Mouse (Mus musculus) forebrain, embryonic 16.5 days (tissue): Measurements from ENCODE around the gene Tmem205. TPM values are rescaled to one million over a fixed set of nuclear protein-coding genes. Genes with fewer than 3 reads are reported as not detected.

ENCODE experiments used
- ATAC-seq: fragments of 200-750 bp; cut with Nextera tagmentation; 2 replicates; pipeline ENCODE4 v1.8.0; 2017; ENCODE audit warnings: mild to moderate bottlenecking, moderate library complexity
- H3K27ac ChIP-seq: fragments of 300-500 bp; sonication (generic); 2 replicates; pipeline ENCODE4 v1.5.1; 2014; ENCODE audit warnings: low read length, control low read depth
- H3K27me3 ChIP-seq: fragments of 300-500 bp; sonication (generic); replicated peaks from 2 replicates; pipeline ENCODE4 v1.6.1; 2014; ENCODE audit warnings: low read length; ENCODE audit not compliant: control insufficient read depth, insufficient read depth
- H3K36me3 ChIP-seq: fragments of 300-500 bp; sonication (generic); 2 replicates; pipeline ENCODE4 v1.6.1; 2014; ENCODE audit not compliant: control insufficient read depth, insufficient read depth
- H3K4me1 ChIP-seq: fragments of 300-500 bp; sonication (generic); replicated peaks from 2 replicates; pipeline ENCODE4 v1.6.1; 2014; ENCODE audit warnings: low read length; ENCODE audit not compliant: control insufficient read depth, insufficient read depth
- H3K4me2 ChIP-seq: fragments of 300-500 bp; sonication (generic); 2 replicates; pipeline ENCODE4 v1.6.1; 2014; ENCODE audit warnings: mild to moderate bottlenecking, low read length, control low read depth
- H3K4me3 ChIP-seq: fragments of 300-500 bp; sonication (generic); replicated peaks from 2 replicates; pipeline ENCODE4 v1.5.1; 2014; ENCODE audit warnings: mild to moderate bottlenecking, low read length, control low read depth
- H3K9ac ChIP-seq: fragments of 300-500 bp; sonication (generic); replicated peaks from 2 replicates; pipeline ENCODE4 v1.6.1; 2014; ENCODE audit warnings: low read depth, low read length, control low read depth
- H3K9me3 ChIP-seq: fragments of 300-500 bp; sonication (generic); 2 replicates; pipeline ENCODE4 v1.6.1; 2016; ENCODE audit warnings: low read length; ENCODE audit not compliant: control insufficient read depth
- WGBS: fragments of 180-500 bp; shearing (Covaris S2); extraction: QIAGEN DNeasy Blood & Tissue Kit; methylation state at CpG from one replicate; pipeline ENCODE4 v1.1.7; 2014; 5-methylcytosine and 5-hydroxymethylcytosine counted together
- polyA plus RNA-seq: library from polyadenylated mRNA; unstranded; fragments of >200 nt; fragmentation: Nextera tagmentation; extraction: Ambion mirVana; gene quantifications from 2 replicates; pipeline ENCODE4 v1.2.1, GENCODE M21; 2015

Gene Tmem205
- polyA plus RNA-seq, 1 experiment from 2014 or later = 54.8 TPM

- Histone ChIP-seq H3K27me3 (peaks cover 3% of the 10 kb centered on the region; the same call in 1 of the 2 replicates), H3K4me1 (peaks cover 9% of the 10 kb centered on the region), H3K4me2 (no peak overlapping the region), H3K36me3 (peaks cover 5% of the 10 kb centered on the region; the same call in 1 of the 2 replicates), H3K9me3 (no peaks in the 10 kb centered on the region), H3K9ac (no peak overlapping the region), H3K27ac (no peak overlapping the region), H3K4me3 (no peak overlapping the region)
- WGBS = 65% methylated on average over 6 of the region's 6 CpGs
- ATAC-seq = no peak
Measured at GRCm38 (mm10) chr9:21948790-21949189, 21.4 kb upstream of the Tmem205 start.

- Histone ChIP-seq H3K9me3 (no peaks in the 10 kb centered on the region), H3K27ac (no peak overlapping the region), H3K4me1 (peaks cover 3% of the 10 kb centered on the region; the same call in 1 of the 2 replicates), H3K4me3 (no peak overlapping the region), H3K36me3 (peaks cover 5% of the 10 kb centered on the region; the same call in 1 of the 2 replicates), H3K9ac (no peak overlapping the region), H3K27me3 (peaks cover 3% of the 10 kb centered on the region; the same call in 1 of the 2 replicates), H3K4me2 (no peak overlapping the region)
- no peak for ATAC-seq
- WGBS = 60% methylated on average over 8 of the region's 8 CpGs
Measured at GRCm38 (mm10) chr9:21948146-21948545, 20.8 kb upstream of the Tmem205 start.

- Histone ChIP-seq H3K4me2 (no peak overlapping the region), H3K27ac (no peak overlapping the region), H3K4me3 (no peak overlapping the region), H3K4me1 (no peaks in the 10 kb centered on the region), H3K27me3 (peaks cover 3% of the 10 kb centered on the region; the same call in 1 of the 2 replicates), H3K9ac (no peak overlapping the region), H3K9me3 (no peaks in the 10 kb centered on the region), H3K36me3 (peaks cover 5% of the 10 kb centered on the region; the same call in 1 of the 2 replicates)
- ATAC-seq = no peak
- WGBS = 9% methylated on average over 28 of the region's 28 CpGs
Measured at GRCm38 (mm10) chr9:21947540-21948130, 20.3 kb upstream of the Tmem205 start.

- Histone ChIP-seq H3K4me1 (no peaks in the 10 kb centered on the region), H3K27me3 (peaks cover 3% of the 10 kb centered on the region; the same call in 1 of the 2 replicates), H3K9ac (no peak overlapping the region), H3K4me3 (no peak overlapping the region), H3K4me2 (no peak overlapping the region), H3K9me3 (no peaks in the 10 kb centered on the region), H3K36me3 (peaks cover 12% of the 10 kb centered on the region; the same call in 1 of the 2 replicates), H3K27ac (no peak overlapping the region)
- ATAC-seq = 0 out of 2 replicates have a peak, but pooled peaks have one; percentile 16
- WGBS = 22% methylated on average over 23 of the region's 23 CpGs
Measured at GRCm38 (mm10) chr9:21944267-21944666, 16.9 kb upstream of the Tmem205 start.

GRCm38 (mm10) chr9:21943638-21944037 is 16.3 kb upstream of the Tmem205 start:
- peaks cover 3% of the 10 kb centered on the region; the same call in 1 of the 2 replicates for H3K27me3 ChIP-seq
- H3K9ac ChIP-seq = no peak overlapping the region
- 62% methylated on average over 12 of the region's 12 CpGs for WGBS
- no peak overlapping the region for H3K4me2 ChIP-seq
- no peaks in the 10 kb centered on the region for H3K9me3 ChIP-seq
- ATAC-seq = 0 out of 2 replicates have a peak, but pooled peaks have one; percentile 5
- H3K4me3 ChIP-seq = no peak overlapping the region
- peaks cover 12% of the 10 kb centered on the region; the same call in 1 of the 2 replicates for H3K36me3 ChIP-seq
- H3K27ac ChIP-seq = no peak overlapping the region
- H3K4me1 ChIP-seq = peaks cover under 1% of the 10 kb centered on the region

- no peak overlapping the region for H3K4me2 ChIP-seq
- peaks cover 2% of the 10 kb centered on the region; the same call in 1 of the 2 replicates for H3K27me3 ChIP-seq
- no peak overlapping the region for H3K27ac ChIP-seq
- H3K9ac ChIP-seq = no peak overlapping the region
- no peaks in the 10 kb centered on the region for H3K9me3 ChIP-seq
- 84% methylated on average over 12 of the region's 12 CpGs for WGBS
- peaks cover 7% of the 10 kb centered on the region for H3K4me1 ChIP-seq
- H3K36me3 ChIP-seq = peaks cover 12% of the 10 kb centered on the region; the same call in 1 of the 2 replicates
- H3K4me3 ChIP-seq = no peak overlapping the region
- ATAC-seq = no peak
Measured at GRCm38 (mm10) chr9:21943046-21943445, 15.7 kb upstream of the Tmem205 start.

- peak overlapping the region; percentile 66 for H3K4me2 ChIP-seq
- H3K9me3 ChIP-seq = no peaks in the 10 kb centered on the region
- ATAC-seq = peak; percentile 2; the same call in 1 of the 2 replicates
- H3K4me3 ChIP-seq = peak overlapping the region; percentile 88
- no peak overlapping the region for H3K27ac ChIP-seq
- no peak overlapping the region; the same call in none of the 2 replicates for H3K9ac ChIP-seq
- peaks cover 7% of the 10 kb centered on the region; the same call in 1 of the 2 replicates for H3K36me3 ChIP-seq
- H3K27me3 ChIP-seq = no peaks in the 10 kb centered on the region
- 87% methylated on average over 4 of the region's 4 CpGs for WGBS
- H3K4me1 ChIP-seq = peaks cover 17% of the 10 kb centered on the region
Measured at GRCm38 (mm10) chr9:21938234-21938855, 11.0 kb upstream of the Tmem205 start.

GRCm38 (mm10) chr9:21937711-21938175 is 10.4 kb upstream of the Tmem205 start:
- Histone ChIP-seq H3K9me3 (no peaks in the 10 kb centered on the region), H3K4me3 (peak overlapping the region; percentile 88), H3K4me1 (peaks cover 17% of the 10 kb centered on the region), H3K36me3 (peaks cover 7% of the 10 kb centered on the region; the same call in 1 of the 2 replicates), H3K9ac (peak overlapping the region; percentile 92; the same call in 1 of the 2 replicates), H3K27me3 (no peaks in the 10 kb centered on the region), H3K27ac (peak overlapping the region; percentile 41; the same call in 1 of the 2 replicates), H3K4me2 (peak overlapping the region; percentile 66)
- ATAC-seq = peak; percentile 15
- 71% methylated on average over 4 of the region's 4 CpGs for WGBS
